Mouse (Mus musculus) megakaryocyte-erythroid progenitor cell, adult 5-6 weeks (primary cell): Measurements from ENCODE around the gene Gramd1a. TPM values are rescaled to one million over a fixed set of nuclear protein-coding genes. Genes with fewer than 3 reads are reported as not detected.

Experiments
- ATAC-seq: replicated peaks from 2 replicates; pipeline ENCODE4 v1.8.0; 2016; ENCODE audit warnings: mild to moderate bottlenecking, inconsistent platforms; ENCODE audit not compliant: severe bottlenecking, poor library complexity, low FRiP score, low TSS enrichment
- total RNA-seq, 2 experiments: library from RNA; stranded (forward) in 1 of 2; stranded (reverse) in 1 of 2; fragments of 200-1000, 215-1000 nt in 1 of 2; fragments of >200 nt in 1 of 2; fragmentation: Nextera tagmentation in 1 of 2; gene quantifications; 2 replicates each; pipeline ENCODE4 v1.2.3; 2014 to 2017

Gene Gramd1a
- total RNA-seq, 2 experiments from 2014 or later: 29.6 to 78.4 TPM

DNA sequence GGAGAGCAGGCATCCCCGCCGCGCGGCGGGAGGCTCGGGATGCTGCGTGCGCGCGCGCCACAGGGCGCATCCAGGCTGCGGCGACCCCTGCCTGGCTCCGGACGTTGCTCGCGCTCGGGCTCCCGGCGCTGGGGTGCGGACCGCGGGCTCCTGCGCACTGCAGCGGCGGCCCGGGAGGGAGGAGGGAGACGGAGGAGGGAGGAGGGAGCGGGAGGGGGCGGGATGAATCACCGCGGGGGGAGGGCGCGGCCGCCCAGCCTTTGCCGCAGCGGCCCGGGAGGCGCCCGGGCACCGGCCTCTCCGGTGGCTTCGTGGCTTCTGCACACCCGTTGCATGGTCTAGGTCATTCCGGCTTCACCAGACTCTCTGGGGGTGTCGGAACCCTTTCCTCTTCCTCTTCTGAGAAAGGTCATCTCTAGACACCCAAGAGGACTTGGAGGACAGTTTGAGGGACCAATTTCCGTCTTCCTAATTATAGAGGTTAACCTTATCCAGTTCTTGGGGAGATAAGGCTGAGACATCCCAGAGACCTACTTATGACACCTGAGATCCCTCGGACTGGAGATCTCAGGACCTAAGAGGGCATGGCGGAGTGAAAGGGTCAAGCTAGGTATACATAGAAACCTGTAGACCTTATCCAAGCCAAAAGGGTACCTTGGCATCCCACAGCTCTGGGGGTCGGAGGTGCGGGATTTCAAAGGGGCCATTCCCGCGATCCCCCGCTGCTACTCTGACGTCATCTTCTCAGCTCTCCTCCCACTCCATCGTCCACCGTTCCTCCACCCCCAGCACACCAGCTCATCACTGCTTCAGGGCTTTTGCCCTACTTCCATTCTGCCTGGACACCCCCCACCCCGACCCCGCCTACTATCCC is 28.6 kb downstream of the Gramd1a start, which contains the start of gene Scn1b:
Gene Scn1b (minus strand): TSS at position 153 of the 874 bp plus-strand sequence.
- 0 out of 2 replicates have a peak, but pooled peaks have one; percentile 16 for ATAC-seq

GRCm38 (mm10) chr7:31126211-31126751 is 29.4 kb downstream of the Gramd1a start:
- ATAC-seq: no peak

GRCm38 (mm10) chr7:31125116-31125515 is 30.6 kb downstream of the Gramd1a start:
- no peak for ATAC-seq

DNA sequence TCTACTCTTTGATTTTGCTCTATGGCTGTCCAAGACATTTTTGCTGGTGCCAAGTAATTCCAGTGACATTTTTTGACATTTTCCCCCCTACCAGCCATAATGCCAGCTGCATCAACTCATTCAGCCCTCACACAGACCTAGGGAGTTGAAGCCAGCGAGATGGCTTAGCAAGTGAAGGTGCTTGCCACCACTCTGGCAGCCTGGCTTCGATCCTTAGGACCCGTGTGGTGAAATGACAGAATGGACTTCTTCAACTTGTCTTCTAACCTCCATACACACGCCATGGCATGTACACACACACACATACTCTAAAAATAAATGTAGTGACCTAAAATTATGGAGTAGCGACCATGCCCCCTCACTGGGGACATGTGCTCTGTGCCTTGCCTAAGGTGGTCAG is 31.3 kb downstream of the Gramd1a start:
- no peak for ATAC-seq

GRCm38 (mm10) chr7:31123697-31124096 is 32.0 kb downstream of the Gramd1a start:
- no peak for ATAC-seq

DNA sequence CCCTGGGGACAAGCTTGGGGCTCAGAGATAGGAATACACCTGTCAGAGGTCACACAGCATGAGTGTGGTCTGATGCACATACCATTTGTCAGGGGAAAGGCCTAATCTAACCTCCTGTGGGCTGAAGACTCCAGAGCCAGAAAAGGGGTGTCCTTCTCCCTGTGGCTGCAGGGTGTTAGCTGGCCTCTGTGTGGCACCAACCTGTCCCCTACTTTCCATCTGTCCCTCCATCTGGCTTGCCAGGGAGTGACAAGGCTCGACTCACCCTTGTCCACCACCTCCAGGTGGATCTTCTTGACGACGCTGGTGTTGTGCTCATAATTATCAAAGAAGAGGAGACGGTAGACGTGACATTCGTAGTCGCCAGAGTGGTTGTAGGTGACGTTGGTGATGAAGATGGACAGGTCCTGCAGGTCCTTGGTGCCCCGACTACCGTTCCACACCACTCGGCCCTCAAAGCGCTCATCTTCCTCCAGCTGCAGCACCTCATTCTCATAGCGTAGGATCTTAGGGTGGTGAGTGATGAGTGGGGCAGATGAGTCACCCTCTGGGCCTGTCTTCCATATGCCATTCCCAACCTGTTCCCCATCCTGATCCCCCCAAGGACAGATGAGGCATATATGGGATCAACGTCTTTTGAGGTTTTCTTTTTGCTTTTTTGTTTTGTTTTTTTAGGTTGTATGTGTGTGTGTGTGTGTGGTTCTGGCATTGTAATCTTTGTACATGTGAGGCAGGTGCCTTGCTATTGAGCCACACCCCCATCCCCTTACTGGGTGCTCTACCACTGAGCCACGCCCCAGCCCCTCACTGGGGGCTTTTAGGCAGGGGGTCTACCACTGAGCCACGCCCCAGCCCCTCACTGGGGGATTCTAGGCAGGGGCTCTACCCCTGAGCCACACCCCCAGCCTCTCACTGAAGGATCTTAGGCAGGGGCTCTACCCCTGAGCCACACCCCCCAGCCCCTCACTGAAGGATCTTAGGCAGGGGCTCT is 32.8 kb downstream of the Gramd1a start:
- ATAC-seq: no peak

DNA sequence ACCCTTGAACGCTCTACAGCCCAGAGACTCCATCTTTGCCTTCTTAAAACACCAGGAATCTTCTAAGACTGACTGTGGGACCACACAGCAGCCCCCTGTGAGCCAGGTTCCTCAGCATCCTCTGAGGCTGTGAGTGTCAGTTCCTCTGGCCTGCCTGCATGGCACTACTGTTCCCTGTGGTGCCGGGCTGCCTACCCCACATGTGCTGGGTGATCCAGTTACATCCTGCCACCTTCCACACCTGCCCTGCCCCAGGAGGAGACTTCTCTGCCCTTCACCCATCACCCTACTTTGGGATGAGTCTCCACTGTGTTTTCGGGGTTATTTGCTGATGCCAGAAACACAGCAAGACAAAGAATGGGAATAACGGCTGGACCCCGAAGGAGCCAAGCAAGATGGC is 36.1 kb downstream of the Gramd1a start:
- ATAC-seq: no peak

- no peak for ATAC-seq
These were observed 37.2 kb downstream of the Gramd1a start for GRCm38 (mm10) chr7:31118486-31118885.

DNA sequence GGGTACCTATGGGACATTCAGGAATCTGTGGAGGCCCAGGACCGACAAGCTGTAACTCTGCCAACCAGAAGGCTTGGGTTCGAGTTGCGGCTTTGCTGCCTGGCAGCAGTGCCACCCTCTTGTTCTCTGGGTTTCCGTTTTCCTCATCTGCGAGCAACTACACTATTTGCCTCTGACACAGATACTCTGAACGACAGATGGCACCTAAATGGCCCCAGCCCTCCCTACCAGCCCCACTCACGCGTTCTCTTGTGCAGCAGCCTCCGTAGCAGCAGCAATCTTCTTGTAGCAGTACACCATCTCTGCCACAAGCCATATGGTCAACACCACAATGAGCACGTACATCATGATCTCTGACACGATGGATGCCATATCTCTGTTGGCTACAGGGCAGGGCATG is 38.2 kb downstream of the Gramd1a start:
- 0 out of 2 replicates have a peak, but pooled peaks have one; percentile 6 for ATAC-seq

DNA sequence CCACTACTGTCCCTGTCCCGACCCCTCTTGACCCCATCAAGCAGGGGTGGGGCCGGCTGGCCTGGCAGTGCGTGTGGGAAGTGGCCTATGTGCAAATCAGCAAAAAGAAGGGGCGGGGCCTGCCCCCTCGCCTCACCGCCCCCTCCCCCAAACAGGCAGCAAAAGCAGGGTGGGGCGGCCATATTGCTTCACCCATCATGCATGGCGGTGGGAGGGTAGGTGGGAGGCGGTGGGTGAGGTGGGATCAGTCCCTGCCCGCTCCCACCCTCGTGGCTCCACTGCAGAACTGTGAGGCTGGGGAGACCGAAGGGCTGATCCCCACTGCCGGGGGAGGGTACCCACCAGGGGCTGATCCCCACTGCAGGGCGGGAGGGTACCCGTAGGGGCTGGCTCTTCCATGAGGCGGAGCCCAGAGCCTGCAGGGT is 39.0 kb downstream of the Gramd1a start:
- ATAC-seq: no peak

DNA sequence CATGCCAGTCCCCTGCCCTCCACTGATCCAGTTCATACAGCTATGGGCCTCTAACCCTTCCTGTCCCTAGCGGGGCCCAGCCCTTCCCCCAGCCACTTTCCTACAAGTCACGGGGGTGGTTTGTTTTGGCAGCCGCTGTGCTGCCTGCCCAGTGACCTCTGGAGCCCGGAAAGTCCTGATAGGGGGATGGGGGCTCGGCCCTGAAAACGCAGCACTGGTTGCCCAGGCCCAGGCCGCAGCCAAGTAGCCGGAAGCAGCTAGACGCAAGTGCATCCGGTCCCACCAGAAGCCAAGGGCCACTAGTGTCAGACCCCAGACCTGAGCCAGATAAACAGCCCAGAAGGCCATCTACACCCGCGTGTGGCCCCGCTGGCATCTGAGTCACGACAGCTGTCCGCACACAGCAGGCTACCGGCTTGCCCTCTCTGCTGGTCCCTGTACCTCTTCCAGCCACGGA is 40.1 kb downstream of the Gramd1a start:
- ATAC-seq: no peak

DNA sequence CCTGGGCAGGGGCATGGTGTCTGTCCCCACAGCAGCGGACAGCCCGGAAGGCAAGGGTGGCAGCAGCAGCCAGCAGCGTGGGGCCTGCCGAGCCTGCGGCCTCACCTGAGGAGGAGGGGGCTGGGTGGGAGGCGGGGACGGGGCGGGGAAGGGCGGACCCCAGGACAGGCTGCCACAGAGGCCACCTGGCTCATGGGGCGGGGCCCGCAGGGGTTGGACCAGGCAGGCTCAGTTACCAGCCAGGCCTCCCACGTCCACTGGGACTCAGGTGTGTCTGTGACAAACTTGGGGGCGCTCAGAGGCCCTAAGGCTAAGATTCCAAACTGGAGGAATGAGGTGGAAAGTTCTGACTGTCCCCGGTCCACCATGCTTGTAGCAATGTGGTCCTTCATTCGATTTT is 40.5 kb downstream of the Gramd1a start, which contains the start of gene Hpn:
Gene Hpn (minus strand): TSS at position 109 of the 400 bp plus-strand sequence.
- no peak for ATAC-seq

- ATAC-seq: no peak
These were observed 41.0 kb downstream of the Gramd1a start for GRCm38 (mm10) chr7:31114646-31115045.

DNA sequence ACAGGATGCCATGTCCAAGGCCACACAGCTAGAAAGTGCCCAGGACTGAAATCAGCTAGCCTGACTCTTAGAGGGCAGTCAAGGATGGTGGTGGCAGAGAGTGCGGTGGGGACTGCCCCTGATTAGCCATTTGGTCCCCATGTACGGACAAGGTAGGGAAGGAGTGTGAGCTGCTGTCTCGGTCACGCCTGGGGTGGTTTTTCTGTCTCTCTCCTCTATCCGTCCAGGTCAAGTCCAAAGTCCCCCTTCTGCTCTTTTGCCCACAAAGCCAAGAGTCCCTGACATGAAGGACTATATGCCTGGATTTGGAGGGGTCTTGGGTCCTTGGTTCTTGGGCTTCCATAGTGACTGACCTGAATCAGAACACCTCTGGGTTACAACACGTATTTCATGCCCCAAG is 41.9 kb downstream of the Gramd1a start:
- no peak for ATAC-seq

- no peak for ATAC-seq
These were observed 43.7 kb downstream of the Gramd1a start for GRCm38 (mm10) chr7:31112036-31112435.

GRCm38 (mm10) chr7:31110861-31111385 is 44.8 kb downstream of the Gramd1a start:
- ATAC-seq: peak; percentile 82

GRCm38 (mm10) chr7:31109796-31110195 is 45.9 kb downstream of the Gramd1a start:
- ATAC-seq: no peak

DNA sequence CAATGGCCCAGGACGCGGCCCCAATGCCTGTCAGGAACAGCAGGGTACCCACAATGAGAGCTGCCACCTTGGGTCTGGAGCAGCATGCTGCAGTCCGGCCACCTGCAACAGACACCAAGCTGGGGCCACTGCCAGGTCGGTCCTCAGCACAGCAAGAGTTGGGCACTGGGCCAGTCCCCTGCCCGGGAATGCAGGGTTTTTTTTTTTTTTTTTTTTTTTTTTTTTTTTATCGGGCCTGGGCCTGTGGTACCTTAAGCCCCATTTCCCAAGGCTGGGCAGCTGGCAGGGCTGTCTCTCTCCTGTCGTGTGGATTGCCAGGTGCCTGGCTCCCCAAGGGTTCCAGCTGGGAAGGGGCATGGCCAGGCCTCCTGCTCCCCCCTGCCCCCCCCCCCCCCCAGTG is 46.6 kb downstream of the Gramd1a start:
- ATAC-seq: 0 out of 2 replicates have a peak, but pooled peaks have one; percentile 23

DNA sequence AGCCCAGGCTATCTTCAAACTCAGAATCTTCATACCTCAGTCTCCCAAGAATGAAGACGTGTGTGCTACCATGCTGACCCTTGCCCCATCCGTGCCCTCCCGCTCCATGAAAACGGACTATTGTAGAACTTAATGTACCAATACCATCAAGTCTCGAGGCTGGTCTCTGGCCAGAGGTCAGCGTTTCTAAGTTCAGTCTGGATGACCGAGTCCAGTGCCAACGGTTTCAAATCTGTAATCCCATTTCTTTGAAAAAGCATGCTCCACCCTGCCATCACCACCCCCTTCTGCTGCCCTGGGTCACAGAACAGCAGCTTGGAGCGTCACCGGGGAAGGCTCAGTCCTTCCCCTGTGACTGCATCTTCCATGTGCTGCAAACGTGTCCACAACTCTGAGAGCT is 47.9 kb downstream of the Gramd1a start:
- no peak for ATAC-seq
